Mouse (Mus musculus) mouse trophoblast stem cell (cell line): Measurements from ENCODE around the gene Setd1b.

Experiments used
- in situ Hi-C, 2 experiments: fragments of 300-500 bp; cut with MseI, MboI; formaldehyde crosslinking; loops; 2 replicates in 1 of 2; 3 replicates in 1 of 2; pipeline ENCODE4 v1.15.1; 2025

Gene Setd1b

DNA sequence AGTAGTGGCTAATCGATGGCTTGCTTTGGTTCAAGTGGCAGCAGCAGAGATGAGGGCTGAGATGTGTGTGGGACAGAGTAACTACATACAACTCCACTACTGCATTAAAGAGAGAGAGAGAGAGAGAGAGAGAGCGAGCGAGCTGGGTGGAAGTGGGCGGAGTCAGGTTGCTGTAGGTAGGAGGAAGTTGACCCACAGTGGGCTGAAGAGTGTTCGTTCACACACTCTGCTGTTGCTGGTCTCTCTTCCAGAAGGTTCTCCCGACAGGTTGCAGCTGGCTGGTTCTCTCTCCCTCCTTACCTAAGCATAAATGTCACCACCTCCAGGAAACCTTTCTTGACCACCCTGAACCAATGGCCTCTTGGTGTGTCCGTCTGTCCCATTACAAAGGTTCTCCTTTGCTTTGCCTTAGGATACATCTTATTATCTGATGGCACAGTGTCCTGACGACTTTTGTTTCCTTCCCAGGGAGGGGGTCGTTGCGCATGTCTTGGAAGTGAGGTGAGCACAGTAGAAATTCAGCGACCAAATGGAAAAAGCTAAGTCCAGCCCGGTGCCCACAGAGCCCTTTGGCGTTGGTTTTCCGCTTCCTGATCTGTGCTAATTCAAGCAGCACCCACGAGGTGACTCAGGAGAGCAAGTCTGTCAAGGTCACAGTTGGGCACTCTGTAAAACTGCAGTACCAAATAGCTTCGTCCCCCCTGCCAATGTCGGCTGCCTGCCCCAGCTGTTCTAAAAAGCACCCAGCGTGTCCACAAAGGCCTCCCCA lies 16.2 kb upstream of the Setd1b start:
- in situ Hi-C loops = no loop called here

DNA sequence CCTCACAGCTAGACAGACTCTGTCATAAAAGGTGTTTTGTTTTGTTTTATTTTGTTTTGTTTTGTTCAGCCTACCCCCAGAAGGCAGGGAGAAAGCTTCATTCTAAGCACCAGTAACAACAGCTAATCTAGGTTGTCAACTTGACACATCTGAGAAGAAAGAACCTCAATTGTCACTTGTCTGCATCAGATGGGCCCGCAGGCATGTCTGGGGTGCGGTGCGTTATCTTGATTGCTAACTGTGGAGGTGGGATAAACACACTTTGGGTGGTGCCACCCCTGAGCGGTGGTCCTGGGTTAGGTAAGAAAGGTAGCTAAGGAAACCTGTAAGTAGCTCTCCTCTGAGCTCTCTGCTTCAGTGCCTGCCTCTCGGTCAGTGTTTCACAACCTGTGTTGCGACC lies 15.0 kb upstream of the Setd1b start:
- in situ Hi-C loops = no loop called here

DNA sequence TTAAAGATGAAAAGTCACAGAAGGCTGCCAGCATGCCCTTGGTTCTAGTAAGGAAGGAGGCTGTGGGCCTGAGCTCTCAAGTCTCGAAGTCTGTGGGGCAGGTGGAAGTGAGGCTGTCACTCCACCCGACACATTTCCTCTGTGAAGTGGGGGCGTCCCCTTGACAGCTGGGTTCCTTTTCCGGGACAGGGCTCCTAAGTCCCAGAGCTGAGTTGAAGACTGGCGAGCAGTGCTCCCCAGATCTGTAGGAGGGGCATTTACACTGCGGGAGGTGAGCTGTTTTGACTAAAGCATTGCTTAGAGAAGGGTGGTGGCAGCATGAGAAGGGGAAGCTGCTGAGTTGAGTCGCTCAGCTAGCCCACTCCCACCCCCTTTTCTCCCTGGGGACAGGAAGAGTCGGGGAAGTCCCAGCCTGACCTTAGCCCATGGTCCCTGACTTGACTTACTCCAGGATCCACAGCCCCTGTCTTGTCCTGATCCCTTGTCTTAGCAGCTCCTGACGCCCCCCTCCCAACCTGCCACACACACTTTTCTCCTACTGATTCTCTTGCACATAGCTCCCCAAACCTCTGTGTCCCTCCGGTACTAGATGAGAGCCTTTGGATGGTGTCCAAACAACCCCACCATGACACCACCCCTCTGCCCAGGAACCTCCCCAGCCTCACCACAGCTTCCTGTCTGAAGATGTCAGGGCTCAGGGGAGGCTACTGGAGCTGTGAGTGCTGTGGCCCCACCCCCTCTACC lies 13.4 kb upstream of the Setd1b start:
- in situ Hi-C loops = no loop called here

DNA sequence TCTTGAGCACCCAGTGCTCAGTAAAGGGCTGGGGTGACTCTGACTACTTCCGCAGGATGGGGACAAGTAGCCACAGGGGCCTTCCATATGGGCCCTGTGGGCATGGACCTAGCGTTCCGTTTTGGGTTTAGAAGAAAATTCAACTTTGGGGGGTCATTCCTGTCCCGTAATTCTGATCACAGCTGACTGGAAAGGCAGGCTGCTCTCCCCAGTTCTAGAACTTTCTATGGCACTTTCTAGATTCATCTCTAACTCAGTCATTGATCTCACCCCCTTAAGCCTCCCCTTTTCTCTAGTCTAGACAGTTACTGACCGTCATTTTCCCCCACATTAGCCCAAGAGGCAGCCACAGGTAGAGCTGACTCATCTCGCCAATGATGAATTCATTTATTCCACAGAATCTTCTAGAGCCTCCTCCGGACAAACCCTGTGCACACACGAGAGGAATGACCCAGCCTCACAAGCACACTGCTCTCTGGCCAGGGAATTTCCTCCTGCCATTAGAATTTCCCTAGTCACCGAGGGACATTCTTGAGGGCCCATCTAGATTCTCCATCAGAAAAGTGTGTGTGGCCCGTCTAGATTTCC lies 12.7 kb upstream of the Setd1b start:
- in situ Hi-C loops = no loop called here

DNA sequence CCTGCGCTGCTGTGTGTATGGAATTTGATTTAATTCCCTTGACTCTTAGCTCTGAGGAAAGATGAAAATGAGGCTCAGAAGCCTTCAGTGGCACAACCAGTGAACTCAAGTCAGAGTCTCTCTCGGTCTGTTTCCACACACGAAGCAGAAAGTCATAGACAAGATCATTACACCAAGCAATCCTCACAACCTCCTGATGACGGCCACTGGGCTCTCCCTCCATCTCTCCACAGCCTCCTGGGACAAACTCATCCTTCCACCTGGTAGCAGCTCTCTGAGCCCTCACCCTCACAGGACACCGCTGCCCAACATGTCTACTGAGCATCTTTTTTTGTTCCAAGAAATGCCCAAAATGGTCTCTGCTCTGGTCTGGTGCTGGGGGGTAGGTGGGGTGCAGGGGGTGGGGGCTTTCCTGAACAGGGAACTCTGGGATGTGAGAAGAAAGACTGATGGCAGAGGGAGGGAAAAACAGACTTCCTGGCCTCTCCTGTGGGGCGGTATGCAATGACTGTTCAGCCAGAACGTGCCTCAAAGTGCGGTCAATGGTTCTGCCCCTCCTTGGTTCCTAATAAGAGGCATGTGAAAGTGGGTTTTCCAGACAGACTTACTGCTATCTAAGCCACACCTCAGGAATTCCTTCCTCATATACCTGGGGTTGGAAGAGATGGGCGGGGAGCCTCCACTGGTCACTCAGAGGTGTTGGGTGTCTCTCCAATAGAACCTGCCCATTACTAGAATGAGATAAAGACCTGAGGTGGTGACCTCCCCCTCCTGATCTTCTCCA lies 11.8 kb upstream of the Setd1b start:
- in situ Hi-C loops = no loop called here

DNA sequence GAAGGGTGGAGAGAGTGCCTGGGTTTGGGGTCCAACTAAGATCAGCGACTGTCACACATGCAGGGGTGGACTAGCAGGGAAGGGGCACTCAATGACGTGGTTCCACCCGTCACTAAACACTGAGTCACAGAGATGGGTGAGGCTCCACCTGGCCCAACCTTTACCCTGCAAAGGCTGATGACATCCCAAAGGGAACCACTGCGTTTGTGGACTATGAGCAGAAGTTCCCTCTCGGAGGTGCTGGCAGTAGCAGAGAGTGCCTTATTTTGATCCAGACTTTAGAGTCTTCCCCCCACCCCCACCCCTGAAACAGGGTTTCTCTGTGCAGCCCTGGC lies 11.2 kb upstream of the Setd1b start:
- in situ Hi-C loops = no loop called here

DNA sequence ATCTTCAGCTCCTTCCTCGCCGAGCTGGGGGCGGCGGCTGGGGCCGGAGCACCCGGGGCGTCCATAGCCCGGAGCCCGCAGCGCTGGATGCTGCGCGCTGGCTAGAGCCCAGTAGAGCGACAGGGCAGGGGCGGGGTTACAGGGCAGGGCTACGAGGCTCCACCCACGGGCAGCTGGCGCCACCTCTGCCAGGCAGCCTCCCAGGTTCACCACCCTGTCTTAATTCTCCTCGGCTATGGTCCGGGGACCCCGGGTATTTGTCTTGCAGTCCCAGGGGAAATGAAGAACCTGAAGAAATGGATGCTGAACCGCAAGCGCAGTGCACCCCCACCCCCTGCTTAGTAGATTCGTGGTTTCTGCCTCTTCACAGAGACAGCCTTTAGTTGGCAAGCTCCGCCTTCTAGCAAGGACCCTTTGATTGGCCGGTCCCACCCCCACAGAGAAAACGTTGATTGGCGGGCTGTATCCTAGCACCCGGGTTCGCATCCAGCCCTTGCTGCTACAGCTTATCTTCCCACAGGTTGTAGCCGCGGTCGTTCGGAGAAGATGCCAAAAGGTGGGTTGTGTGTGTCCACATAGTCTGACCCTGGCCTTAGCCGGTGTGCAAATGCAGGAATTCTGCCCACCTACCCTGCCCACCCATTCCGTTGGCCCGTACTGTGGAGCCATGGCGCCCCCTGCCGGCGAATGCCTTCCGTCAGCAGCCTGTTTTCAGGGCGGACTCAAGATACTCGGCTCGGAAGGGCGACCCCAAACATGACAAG lies 9.5 kb upstream of the Setd1b start, which contains the start of gene Rhof:
Rhof (minus strand) TSS at position 385 of the 764 bp plus-strand sequence.
- in situ Hi-C loops = no loop called here

DNA sequence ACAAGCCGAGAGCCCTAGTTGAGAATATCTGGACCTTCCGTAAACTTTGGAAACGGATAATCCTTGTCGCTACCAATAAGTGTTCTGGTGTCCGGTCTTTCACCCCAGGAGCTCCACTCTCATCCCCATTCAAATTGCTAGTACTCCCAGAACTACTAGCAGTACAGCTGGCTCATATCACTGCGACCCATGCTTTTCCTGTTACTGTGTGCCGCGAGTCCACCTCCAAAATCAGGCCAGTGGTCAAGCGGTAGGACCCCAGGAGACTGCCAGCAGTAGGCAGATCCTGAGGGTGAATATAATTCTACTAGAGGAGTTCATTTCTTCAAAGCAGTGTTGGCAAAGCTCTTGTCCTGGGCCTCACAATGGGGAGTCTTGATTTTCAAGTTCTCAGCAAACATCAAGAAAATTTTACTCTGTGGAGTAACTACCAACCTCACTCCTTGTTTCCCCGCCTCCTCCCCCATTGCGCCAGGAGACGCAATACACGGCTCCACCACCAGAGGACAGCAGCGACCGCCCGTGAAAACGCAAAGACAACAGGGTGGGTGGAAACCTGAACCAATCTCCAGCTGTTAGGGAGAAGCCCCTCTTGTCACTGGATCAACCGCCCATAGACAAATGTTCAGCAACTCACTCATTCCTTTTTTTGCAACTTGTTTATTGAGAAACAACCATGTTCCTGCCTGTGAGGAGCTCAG lies 8.8 kb upstream of the Setd1b start:
- in situ Hi-C loops = no loop called here

DNA sequence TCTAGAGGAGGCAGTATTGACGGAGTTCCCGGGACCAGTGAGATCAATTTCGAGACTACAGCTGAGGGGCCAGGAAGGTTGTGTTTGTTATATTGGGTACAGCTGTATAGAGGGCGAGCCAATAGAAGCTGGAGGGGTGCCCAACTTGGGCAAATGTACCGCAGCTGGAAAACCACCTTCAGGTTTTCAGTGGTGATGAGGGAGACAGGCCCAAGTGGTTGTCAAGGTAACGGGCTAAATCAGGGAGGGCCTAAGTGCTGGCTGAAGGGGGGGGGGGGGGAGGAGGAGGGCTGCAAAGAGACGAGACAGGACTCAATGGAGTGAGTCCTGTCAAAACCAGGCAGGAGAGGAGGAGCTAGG lies 8.2 kb upstream of the Setd1b start:
- in situ Hi-C loops = no loop called here

DNA sequence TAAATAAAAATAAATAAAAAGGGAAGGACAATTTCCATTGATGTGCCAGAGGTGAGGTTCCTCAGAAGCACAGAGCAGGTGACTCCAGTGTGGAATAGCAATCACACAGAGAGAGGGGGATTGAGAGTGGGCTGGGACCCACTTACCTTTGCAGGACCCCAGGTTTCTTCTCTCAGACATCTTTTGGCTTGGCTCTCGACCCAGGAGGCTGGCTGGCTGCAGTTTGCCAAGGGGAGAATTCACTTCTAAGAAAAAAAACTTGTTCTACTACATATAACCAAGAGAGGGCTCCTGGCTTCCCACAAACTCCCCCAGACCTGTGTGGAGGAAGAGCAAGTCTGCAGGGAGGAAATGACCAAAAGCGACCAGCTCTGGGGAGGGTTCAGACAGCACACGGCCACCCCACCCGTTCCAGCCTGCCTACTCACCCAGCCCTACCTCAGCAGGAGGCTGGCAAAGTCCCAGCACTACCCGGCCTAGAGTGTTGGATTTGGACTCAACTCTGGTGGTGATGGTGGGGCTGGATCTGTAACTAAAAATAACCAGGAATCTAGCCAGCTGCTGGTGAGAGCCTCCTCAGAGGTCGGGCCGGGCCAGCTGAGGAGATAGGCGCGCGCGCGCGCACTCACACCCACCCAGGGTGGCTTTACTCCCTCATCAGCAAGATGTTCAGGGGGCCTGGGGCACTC lies 7.7 kb upstream of the Setd1b start:
- in situ Hi-C loops = no loop called here

DNA sequence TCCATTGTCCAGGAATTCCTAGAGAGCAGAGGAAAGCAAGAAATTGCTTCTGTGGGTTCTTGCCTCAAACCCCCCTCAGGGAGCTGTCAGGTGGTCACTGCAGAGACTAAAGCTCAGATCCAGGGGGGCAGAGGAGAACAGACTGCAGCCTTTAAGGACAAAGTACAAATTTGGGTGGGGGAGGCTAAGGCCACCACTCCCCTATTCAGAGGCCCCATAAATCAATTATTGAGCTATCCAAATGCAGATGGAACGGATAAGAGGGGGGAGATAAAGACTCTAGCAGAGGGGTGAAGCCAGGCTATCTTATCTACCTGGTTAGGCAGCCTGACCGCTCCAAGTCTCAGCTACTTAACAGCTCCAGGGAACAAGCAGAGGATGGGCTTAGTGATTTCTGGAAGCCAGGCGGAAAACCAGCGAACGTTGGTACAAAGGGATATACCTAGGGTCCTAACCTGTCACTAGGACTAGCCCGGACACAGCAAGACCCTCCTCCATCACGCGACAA lies 7.1 kb upstream of the Setd1b start:
- in situ Hi-C loops = no loop called here

DNA sequence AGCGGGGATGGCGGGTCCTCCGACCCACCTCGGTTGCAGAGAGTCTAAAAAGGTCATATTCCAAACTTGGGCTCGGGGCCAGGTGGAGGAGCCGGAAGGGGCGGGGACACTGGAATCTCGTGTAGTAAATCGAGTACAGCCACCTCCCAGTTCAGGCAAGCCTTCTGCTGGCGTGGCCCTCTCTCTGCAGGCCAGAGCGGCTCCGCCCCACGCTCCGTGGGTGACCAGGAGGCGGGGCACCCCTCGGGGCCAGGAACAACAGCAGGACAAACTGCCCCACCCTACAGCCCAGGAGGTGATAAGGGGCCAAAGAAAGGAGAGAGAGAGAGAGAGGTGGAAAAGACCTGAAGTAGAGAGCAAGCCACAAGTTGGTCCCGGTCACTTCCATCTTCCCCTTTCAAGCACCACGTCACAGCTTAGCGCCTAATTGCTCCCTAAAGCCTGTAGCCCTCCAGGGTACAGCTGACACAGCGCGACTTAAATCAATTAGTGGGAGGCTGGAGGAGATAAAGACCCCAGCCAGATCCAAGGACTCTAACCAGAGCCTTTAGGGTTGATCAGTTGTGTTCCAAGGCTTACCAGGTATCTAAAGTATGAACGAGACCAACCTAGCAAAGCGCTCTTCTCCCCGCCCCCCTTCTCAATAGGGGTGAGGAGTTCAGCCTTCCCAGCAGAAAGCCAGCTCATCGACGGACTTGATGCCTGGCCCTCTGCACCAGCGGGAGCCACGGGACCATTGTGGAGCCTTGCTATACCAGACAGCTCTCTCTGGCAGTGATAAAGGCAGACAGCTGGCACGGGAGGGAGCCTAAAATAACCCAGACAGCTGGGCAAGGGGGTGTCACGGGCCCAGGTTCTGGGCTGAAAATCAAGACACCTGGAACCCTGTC lies 6.3 kb upstream of the Setd1b start:
- in situ Hi-C loops = no loop called here

DNA sequence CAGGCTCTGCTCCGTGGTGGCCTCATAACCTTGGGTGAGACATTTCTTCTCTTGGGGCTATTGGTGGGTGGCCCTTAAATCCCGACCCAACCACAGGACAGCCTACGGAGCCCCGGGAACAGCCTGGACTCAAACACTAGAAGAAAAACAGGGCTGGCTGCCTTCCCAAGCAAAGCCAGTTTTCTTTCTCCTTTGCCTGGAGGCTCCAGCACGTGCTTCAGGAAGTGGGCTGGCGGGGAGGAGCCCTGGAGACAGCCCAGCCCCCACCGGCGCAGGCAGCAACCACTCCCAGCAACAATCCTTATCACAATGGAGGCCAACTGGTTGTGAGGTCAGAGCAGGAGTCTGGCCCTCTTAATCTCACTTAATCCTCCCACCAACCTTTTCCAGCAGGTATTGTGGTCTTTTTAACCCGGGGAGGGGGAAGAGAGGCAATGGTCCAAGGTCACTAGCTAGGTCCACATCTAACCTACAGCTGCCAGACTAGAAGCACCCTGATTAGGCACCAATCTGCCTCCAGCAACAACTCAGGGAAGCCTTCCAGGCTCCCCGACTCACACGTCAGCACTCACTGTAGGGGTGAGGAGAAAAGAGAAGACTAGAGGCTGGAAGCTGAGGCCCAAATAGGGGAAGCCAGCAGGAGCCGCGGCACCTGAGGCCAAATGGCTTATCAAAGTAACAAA lies 5.5 kb upstream of the Setd1b start:
- in situ Hi-C loops = no loop called here

DNA sequence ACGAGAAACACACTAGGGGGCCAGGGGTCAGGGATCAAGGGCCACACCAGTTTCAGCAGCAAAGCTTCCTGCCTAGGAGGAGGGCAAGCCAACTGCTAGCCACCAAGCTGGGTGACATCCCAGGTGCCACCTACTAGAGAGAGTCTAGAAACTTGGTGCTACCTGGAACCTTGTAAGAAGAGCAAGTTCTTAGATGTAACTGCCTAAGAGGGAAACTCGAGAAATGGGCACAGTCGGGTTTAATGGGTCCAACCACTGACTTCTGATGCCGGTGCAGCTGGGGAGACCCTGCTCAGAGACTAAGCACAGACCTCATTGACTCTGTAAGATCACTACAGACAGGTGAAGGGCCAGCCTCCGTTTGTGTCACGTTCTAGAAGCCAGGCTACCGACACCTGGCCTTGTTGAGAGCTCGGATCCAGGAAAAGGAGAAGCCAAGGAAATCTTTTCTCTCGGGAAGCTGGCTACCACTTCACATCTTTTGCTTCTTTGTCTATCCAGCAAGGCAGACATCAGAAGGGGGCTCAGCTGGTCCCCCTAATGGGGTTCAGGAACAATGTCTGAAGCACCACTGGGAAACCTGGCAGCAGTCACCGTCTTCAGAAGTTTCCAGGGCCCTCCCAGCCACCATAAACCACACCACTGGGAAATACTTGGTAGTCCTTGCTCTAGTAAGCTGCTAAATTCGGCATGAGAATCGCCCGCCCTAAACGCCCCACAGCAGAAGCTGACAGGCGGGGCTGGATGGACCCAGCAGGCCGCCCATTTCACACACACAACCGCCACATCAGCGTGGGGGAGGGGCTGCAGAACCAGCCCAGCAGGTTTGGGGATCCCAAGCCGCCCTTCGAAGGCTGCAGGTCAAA lies 4.7 kb upstream of the Setd1b start:
- in situ Hi-C loops = no loop called here

DNA sequence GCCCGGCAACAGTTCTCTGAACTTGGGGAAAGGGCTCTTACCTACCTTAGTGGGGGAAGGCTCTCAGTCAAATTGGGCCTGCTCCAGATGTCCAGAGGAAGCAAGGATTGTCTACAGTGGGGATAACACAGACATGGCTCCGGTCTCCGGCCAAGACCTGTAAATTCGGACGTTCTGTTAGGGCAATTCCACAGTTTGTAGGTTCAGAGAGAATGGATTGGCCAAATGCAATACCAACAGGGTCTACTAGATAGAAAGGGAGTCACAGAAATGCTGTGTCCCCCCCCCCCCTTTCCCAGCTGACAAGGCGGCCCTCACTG lies 4.1 kb upstream of the Setd1b start:
- in situ Hi-C loops = no loop called here

DNA sequence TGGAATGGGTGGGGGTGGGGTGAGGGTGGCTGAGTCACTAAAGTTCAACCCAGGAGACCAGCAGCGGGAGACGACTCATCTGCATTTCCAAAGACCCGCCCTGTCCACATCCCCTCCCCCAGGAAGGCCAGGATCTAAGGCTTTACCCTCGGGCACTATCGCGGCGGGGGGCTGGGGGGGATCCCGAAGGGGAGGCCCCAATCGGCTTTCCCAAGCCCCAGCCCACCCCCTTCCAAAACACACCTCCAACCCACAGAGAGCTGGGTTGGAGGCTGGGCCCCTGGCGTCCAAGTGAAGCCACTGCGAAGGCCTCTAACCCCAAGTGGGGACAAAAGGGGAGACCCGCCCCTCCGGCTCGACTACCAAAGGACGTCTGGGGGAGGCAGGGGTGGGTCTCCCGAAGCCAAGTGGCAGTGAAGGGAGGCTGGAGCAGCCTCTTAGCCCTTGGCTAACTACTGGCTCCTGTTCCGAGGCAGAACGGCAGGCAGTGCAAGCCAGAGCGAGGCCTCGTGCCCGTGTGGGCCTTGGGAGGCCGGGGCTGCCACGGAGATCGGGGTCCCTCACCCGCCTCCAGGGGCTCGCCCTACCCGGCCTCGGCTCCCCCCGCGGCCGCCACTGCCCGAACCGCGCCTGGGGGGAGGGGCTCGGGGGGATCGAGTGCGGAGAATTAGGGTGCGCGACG lies 3.6 kb upstream of the Setd1b start:
- in situ Hi-C loops = no loop called here
